Mouse (Mus musculus): ENCODE measurements around the gene Gramd1a. TPM values are rescaled to one million over a fixed set of nuclear protein-coding genes. Genes with fewer than 3 reads are reported as not detected.

Gramd1a gene
- polyA plus RNA-seq, 1 experiment: 53.9 TPM

GRCm38 (mm10) chr7:31125116-31125515, 30.6 kb downstream of the Gramd1a start:
- H3K4me3 ChIP-seq (ENCODE audit: insufficient read depth, low read length): no peak overlapping the region
- peaks cover 7% of the 10 kb centered on the region; the same call in 1 of the 2 replicates for H3K4me1 ChIP-seq (ENCODE audit: control insufficient read depth, insufficient read depth, low read length)
- TF ChIP-seq POLR2A (IDR thresholded peaks at IDR 0.05; ENCODE audit: low read depth, low read length): no peak
- no peak for TF ChIP-seq CTCF (IDR thresholded peaks at IDR 0.05; ENCODE audit: borderline replicate concordance, insufficient read depth, low read length)
- no peak overlapping the region for H3K27ac ChIP-seq (ENCODE audit: insufficient read depth, low read length)

- TF ChIP-seq CTCF (IDR thresholded peaks at IDR 0.05; ENCODE audit: borderline replicate concordance, insufficient read depth, low read length): no peak
- TF ChIP-seq POLR2A (IDR thresholded peaks at IDR 0.05; ENCODE audit: low read depth, low read length): no peak
- Histone ChIP-seq H3K27ac (ENCODE audit: insufficient read depth, low read length) (no peak overlapping the region), H3K4me1 (ENCODE audit: control insufficient read depth, insufficient read depth, low read length) (peaks cover 7% of the 10 kb centered on the region; the same call in 1 of the 2 replicates), H3K4me3 (ENCODE audit: insufficient read depth, low read length) (no peak overlapping the region)
Observed at GRCm38 (mm10) chr7:31124381-31124780, 31.3 kb downstream of the Gramd1a start.

- Histone ChIP-seq H3K27ac (ENCODE audit: insufficient read depth, low read length) (no peak overlapping the region), H3K4me1 (ENCODE audit: control insufficient read depth, insufficient read depth, low read length) (peaks cover 7% of the 10 kb centered on the region; the same call in 1 of the 2 replicates), H3K4me3 (ENCODE audit: insufficient read depth, low read length) (no peak overlapping the region)
- TF ChIP-seq CTCF (IDR thresholded peaks at IDR 0.05; ENCODE audit: borderline replicate concordance, insufficient read depth, low read length): no peak
- no peak for TF ChIP-seq POLR2A (IDR thresholded peaks at IDR 0.05; ENCODE audit: low read depth, low read length)
Observed at GRCm38 (mm10) chr7:31123697-31124096, 32.0 kb downstream of the Gramd1a start.

- no peak overlapping the region for H3K27ac ChIP-seq (ENCODE audit: insufficient read depth, low read length)
- H3K4me1 ChIP-seq (ENCODE audit: control insufficient read depth, insufficient read depth, low read length): peaks cover 7% of the 10 kb centered on the region; the same call in 1 of the 2 replicates
- H3K4me3 ChIP-seq (ENCODE audit: insufficient read depth, low read length): no peak overlapping the region
- TF ChIP-seq POLR2A (IDR thresholded peaks at IDR 0.05; ENCODE audit: low read depth, low read length) (no peak), CTCF (IDR thresholded peaks at IDR 0.05; ENCODE audit: borderline replicate concordance, insufficient read depth, low read length) (no peak)
Observed at GRCm38 (mm10) chr7:31122641-31123631, 32.8 kb downstream of the Gramd1a start.

- TF ChIP-seq POLR2A (IDR thresholded peaks at IDR 0.05; ENCODE audit: low read depth, low read length): no peak
- Histone ChIP-seq H3K4me3 (ENCODE audit: insufficient read depth, low read length) (no peak overlapping the region), H3K4me1 (ENCODE audit: control insufficient read depth, insufficient read depth, low read length) (no peaks in the 10 kb centered on the region), H3K27ac (ENCODE audit: insufficient read depth, low read length) (no peak overlapping the region)
Observed at GRCm38 (mm10) chr7:31119556-31119955, 36.1 kb downstream of the Gramd1a start.

- Histone ChIP-seq H3K4me1 (ENCODE audit: control insufficient read depth, insufficient read depth, low read length) (no peaks in the 10 kb centered on the region), H3K4me3 (ENCODE audit: insufficient read depth, low read length) (no peak overlapping the region), H3K27ac (ENCODE audit: insufficient read depth, low read length) (no peak overlapping the region)
- no peak for TF ChIP-seq POLR2A (IDR thresholded peaks at IDR 0.05; ENCODE audit: low read depth, low read length)
- TF ChIP-seq CTCF (IDR thresholded peaks at IDR 0.05; ENCODE audit: borderline replicate concordance, insufficient read depth, low read length): no peak
Observed at GRCm38 (mm10) chr7:31118486-31118885, 37.2 kb downstream of the Gramd1a start.

- TF ChIP-seq CTCF (IDR thresholded peaks at IDR 0.05; ENCODE audit: borderline replicate concordance, insufficient read depth, low read length) (no peak), POLR2A (IDR thresholded peaks at IDR 0.05; ENCODE audit: low read depth, low read length) (no peak)
- H3K4me1 ChIP-seq (ENCODE audit: control insufficient read depth, insufficient read depth, low read length): no peaks in the 10 kb centered on the region
Observed at GRCm38 (mm10) chr7:31117465-31117864, 38.2 kb downstream of the Gramd1a start.

GRCm38 (mm10) chr7:31116721-31117145, 39.0 kb downstream of the Gramd1a start:
- TF ChIP-seq POLR2A (IDR thresholded peaks at IDR 0.05; ENCODE audit: low read depth, low read length) (no peak), CTCF (IDR thresholded peaks at IDR 0.05; ENCODE audit: borderline replicate concordance, insufficient read depth, low read length) (no peak)
- H3K4me3 ChIP-seq (ENCODE audit: insufficient read depth, low read length): no peak overlapping the region
- no peaks in the 10 kb centered on the region for H3K4me1 ChIP-seq (ENCODE audit: control insufficient read depth, insufficient read depth, low read length)
- H3K27ac ChIP-seq (ENCODE audit: insufficient read depth, low read length): no peak overlapping the region

More at GRCm38 (mm10) chr7:31117465-31117864, 38.2 kb downstream of the Gramd1a start:
- H3K4me3 ChIP-seq (ENCODE audit: insufficient read depth, low read length): no peak overlapping the region
- H3K27ac ChIP-seq (ENCODE audit: insufficient read depth, low read length): no peak overlapping the region

- H3K27ac ChIP-seq (ENCODE audit: insufficient read depth, low read length): no peak overlapping the region
- TF ChIP-seq CTCF (IDR thresholded peaks at IDR 0.05; ENCODE audit: borderline replicate concordance, insufficient read depth, low read length): no peak
- TF ChIP-seq POLR2A (IDR thresholded peaks at IDR 0.05; ENCODE audit: low read depth, low read length): no peak
- H3K4me3 ChIP-seq (ENCODE audit: insufficient read depth, low read length): no peak overlapping the region
- no peaks in the 10 kb centered on the region for H3K4me1 ChIP-seq (ENCODE audit: control insufficient read depth, insufficient read depth, low read length)
Observed at GRCm38 (mm10) chr7:31115587-31116043, 40.1 kb downstream of the Gramd1a start.

GRCm38 (mm10) chr7:31115182-31115581, 40.5 kb downstream of the Gramd1a start, which contains the start of gene Hpn:
Hpn (minus strand) TSS chr7:31115290.
- no peak within 1 kb of the TSS for H3K27ac ChIP-seq (ENCODE audit: insufficient read depth, low read length)
- no peaks in the 10 kb centered on the region for H3K4me1 ChIP-seq (ENCODE audit: control insufficient read depth, insufficient read depth, low read length)
- no peak within 1 kb of the TSS for H3K4me3 ChIP-seq (ENCODE audit: insufficient read depth, low read length)
- no peak for TF ChIP-seq POLR2A (IDR thresholded peaks at IDR 0.05; ENCODE audit: low read depth, low read length)
- no peak for TF ChIP-seq CTCF (IDR thresholded peaks at IDR 0.05; ENCODE audit: borderline replicate concordance, insufficient read depth, low read length)

Measured in embryonic fibroblast, embryonic 13.5 days (primary cell).